Mouse (Mus musculus) lung, embryonic 16.5 days (tissue): ENCODE data around the gene Sphk1. TPM values are rescaled to one million over a fixed set of nuclear protein-coding genes. Genes with fewer than 3 reads are reported as not detected.
A peak's percentile ranks its signal among the peaks of the same experiment; 100 is the strongest.

Experiments
- ATAC-seq: fragments of 200-750 bp; cut with Nextera tagmentation; 2 replicates; pipeline ENCODE4 v1.8.0; 2017; ENCODE audit warnings: low read depth, mild to moderate bottlenecking, moderate library complexity
- H3K27ac ChIP-seq: fragments of 300-500 bp; sonication (generic); 2 replicates; pipeline ENCODE4 v1.5.1; 2014; ENCODE audit warnings: mild to moderate bottlenecking, control low read depth, low read length
- H3K27me3 ChIP-seq: fragments of 300-500 bp; sonication (generic); 2 replicates; pipeline ENCODE4 v1.6.1; 2014; ENCODE audit warnings: low read depth, low read length, mixed read lengths; ENCODE audit not compliant: control insufficient read depth, insufficient read depth
- H3K36me3 ChIP-seq: fragments of 300-500 bp; sonication (generic); 2 replicates; pipeline ENCODE4 v1.6.1; 2014; ENCODE audit warnings: low read length; ENCODE audit not compliant: control insufficient read depth, insufficient read depth
- H3K4me1 ChIP-seq: fragments of 300-500 bp; sonication (generic); replicated peaks from 2 replicates; pipeline ENCODE4 v1.6.1; 2014; ENCODE audit warnings: low read length, mixed read lengths; ENCODE audit not compliant: control insufficient read depth, insufficient read depth
- H3K4me2 ChIP-seq: fragments of 300-500 bp; sonication (generic); 2 replicates; pipeline ENCODE4 v1.6.1; 2014; ENCODE audit warnings: low read depth, low read length, control low read depth
- H3K4me3 ChIP-seq: fragments of 300-500 bp; sonication (generic); 2 replicates; pipeline ENCODE4 v1.5.1; 2014; ENCODE audit warnings: mild to moderate bottlenecking, low read length, control low read depth
- H3K9ac ChIP-seq: fragments of 300-500 bp; sonication (generic); 2 replicates; pipeline ENCODE4 v1.6.1; 2014; ENCODE audit warnings: low read length, control low read depth
- H3K9me3 ChIP-seq: fragments of 300-500 bp; sonication (generic); 2 replicates; pipeline ENCODE4 v1.6.1; 2016; ENCODE audit warnings: low read length; ENCODE audit not compliant: control insufficient read depth
- WGBS: fragments of 180-500 bp; shearing (Covaris S2); extraction: QIAGEN DNeasy Blood & Tissue Kit; methylation state at CpG from one replicate; pipeline ENCODE4 v1.1.7; 2014; 5-methylcytosine and 5-hydroxymethylcytosine counted together
- polyA plus RNA-seq: library from polyadenylated mRNA; unstranded; fragments of >200 nt; fragmentation: Nextera tagmentation; extraction: Ambion mirVana; gene quantifications from 2 replicates; pipeline ENCODE4 v1.2.1, GENCODE M21; 2015

Sphk1 gene
- polyA plus RNA-seq, 1 experiment from 2014 or later = 7.0 TPM

DNA sequence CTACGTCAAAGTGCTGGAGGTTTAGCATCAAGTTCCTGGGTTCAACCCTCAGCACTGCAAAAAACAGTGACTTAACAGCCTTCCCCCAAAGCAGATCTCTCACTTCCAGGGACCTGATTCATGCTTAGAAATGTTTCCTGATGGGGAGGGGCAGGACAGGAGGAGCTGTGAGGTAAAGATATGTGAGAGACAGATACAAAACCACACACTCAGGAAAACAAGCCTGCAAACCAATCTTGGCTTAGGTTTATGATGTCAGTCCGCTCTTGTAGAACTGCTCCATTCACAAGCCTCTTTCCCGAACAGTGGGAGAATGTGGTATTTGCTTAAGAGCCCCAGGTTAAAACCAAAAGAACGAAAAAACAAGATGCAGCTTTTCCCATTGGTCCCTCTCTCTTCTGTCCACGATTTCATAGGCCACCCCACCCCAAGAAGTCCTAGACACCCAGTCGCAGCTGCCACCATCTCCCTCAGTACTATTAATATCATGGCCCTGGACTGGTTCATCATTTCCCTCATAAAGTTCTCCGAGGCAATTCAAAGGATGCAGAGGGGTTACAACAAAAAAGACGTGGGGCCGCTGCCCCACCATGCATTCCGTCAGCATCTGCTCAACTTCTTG lies 49.4 kb downstream of the Sphk1 start:
- Histone ChIP-seq H3K36me3 (no peaks in the 10 kb centered on the region), H3K9me3 (no peaks in the 10 kb centered on the region), H3K4me1 (peaks cover 12% of the 10 kb centered on the region), H3K9ac (peak overlapping the region; percentile 89), H3K4me2 (peak overlapping the region; percentile 95), H3K4me3 (peak overlapping the region; percentile 93), H3K27me3 (no peaks in the 10 kb centered on the region), H3K27ac (no peak overlapping the region)
- ATAC-seq = no peak
- WGBS = 22% methylated on average over 10 of the region's 10 CpGs

GRCm38 (mm10) chr11:116580711-116581375 lies 50.1 kb downstream of the Sphk1 start:
- Histone ChIP-seq H3K4me1 (peaks cover 12% of the 10 kb centered on the region), H3K9me3 (no peaks in the 10 kb centered on the region), H3K9ac (peak overlapping the region; percentile 89), H3K36me3 (no peaks in the 10 kb centered on the region), H3K4me2 (peak overlapping the region; percentile 95), H3K27me3 (no peaks in the 10 kb centered on the region), H3K4me3 (peak overlapping the region; percentile 93), H3K27ac (peak overlapping the region; percentile 57)
- peak; percentile 76 for ATAC-seq
- WGBS = under 1% methylated on average over 78 of the region's 91 CpGs

- Histone ChIP-seq H3K4me1 (peaks cover 12% of the 10 kb centered on the region), H3K4me3 (peak within 1 kb of the TSS; percentile 93), H3K36me3 (no peaks in the 10 kb centered on the region), H3K4me2 (peak within 1 kb of the TSS; percentile 95), H3K9ac (peak within 1 kb of the TSS; percentile 89), H3K27ac (peak within 1 kb of the TSS; percentile 57), H3K27me3 (no peaks in the 10 kb centered on the region), H3K9me3 (no peaks in the 10 kb centered on the region)
- 1% methylated on average over 18 of the region's 51 CpGs for WGBS
- peak; percentile 93 for ATAC-seq
These were observed 50.7 kb downstream of the Sphk1 start, which contains the start of gene Ube2o for GRCm38 (mm10) chr11:116581376-116581814. Gene Ube2o, minus strand, starts transcription at chr11:116581447.

DNA sequence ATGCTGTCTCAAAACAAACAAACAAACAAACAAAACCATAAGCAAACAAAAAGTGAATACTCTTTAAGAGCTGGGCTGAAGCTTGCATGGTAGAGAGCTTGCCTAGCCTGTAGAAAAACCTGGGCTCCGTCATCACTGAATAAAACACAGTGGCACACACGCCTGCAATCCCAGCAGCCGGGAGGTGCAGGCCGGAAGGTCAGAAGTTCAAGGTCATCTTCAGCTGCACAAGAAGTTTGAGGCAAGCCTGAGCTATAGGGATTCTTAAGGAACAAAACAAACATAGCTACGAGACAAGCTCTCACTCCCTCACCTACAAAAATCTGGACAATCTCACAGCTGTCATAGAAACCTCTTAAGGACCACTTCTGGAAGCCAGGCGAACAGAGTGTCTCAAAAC lies 55.0 kb downstream of the Sphk1 start:
- H3K4me3 ChIP-seq = no peak overlapping the region
- no peaks in the 10 kb centered on the region for H3K9me3 ChIP-seq
- H3K27me3 ChIP-seq = peaks cover 4% of the 10 kb centered on the region
- 48% methylated on average over 6 of the region's 6 CpGs for WGBS
- H3K27ac ChIP-seq = no peak overlapping the region; the same call in 1 of the 2 replicates
- no peak for ATAC-seq
- no peaks in the 10 kb centered on the region for H3K36me3 ChIP-seq
- H3K4me1 ChIP-seq = peaks cover under 1% of the 10 kb centered on the region
- H3K9ac ChIP-seq = no peak overlapping the region
- no peak overlapping the region for H3K4me2 ChIP-seq

Other genes with a start within 250 kb of the Sphk1 start
- 0.21 and 0.25 TPM in 2 replicates for gene Galr2, start 250.0 kb upstream of the Sphk1 start, polyA plus RNA-seq
- gene Exoc7, start 223.7 kb upstream of the Sphk1 start, polyA plus RNA-seq = 62.8 and 68.5 TPM in 2 replicates
- gene Foxj1, start 195.5 kb upstream of the Sphk1 start, polyA plus RNA-seq = 22.1 and 24.6 TPM in 2 replicates
- 3.5 and 4.0 TPM in 2 replicates for gene Rnf157, start 117.9 kb upstream of the Sphk1 start, polyA plus RNA-seq
- gene Ubald2, start 96.8 kb upstream of the Sphk1 start, polyA plus RNA-seq = 41.3 and 43.2 TPM in 2 replicates
- gene Qrich2, start 64.7 kb upstream of the Sphk1 start, polyA plus RNA-seq = 0.26 TPM in 1 of 2 replicates, not detected in the other
- gene Prpsap1, start 36.7 kb upstream of the Sphk1 start, polyA plus RNA-seq = 167 and 177 TPM in 2 replicates
- gene Ube2o, start 50.5 kb downstream of the Sphk1 start, polyA plus RNA-seq = 5.2 and 5.8 TPM in 2 replicates
- gene Aanat, start 55.5 kb downstream of the Sphk1 start, polyA plus RNA-seq = not detected in 2 replicates
- 17.9 and 19.6 TPM in 2 replicates for gene Rhbdf2, start 96.1 kb downstream of the Sphk1 start, polyA plus RNA-seq
- gene Prcd, start 122.6 kb downstream of the Sphk1 start, polyA plus RNA-seq = 5.0 and 11.0 TPM in 2 replicates
- gene Cygb, start 123.4 kb downstream of the Sphk1 start, polyA plus RNA-seq = 13.3 TPM in 2 replicates
- not detected in 2 replicates for gene St6galnac1, start 244.6 kb downstream of the Sphk1 start, polyA plus RNA-seq